Mouse (Mus musculus) liver, embryonic 12.5 days (tissue): ENCODE results near the gene Wasf2. TPM values are rescaled to one million over a fixed set of nuclear protein-coding genes. Genes with fewer than 3 reads are reported as not detected.

Experiments used
- ATAC-seq: fragments of 200-750 bp; cut with Nextera tagmentation; 2 replicates; pipeline ENCODE4 v1.8.0; 2017; ENCODE audit warnings: moderate number of reproducible peaks, mild to moderate bottlenecking, moderate library complexity
- H3K27ac ChIP-seq: fragments of 300-500 bp; sonication (generic); 2 replicates; pipeline ENCODE4 v1.5.1; 2016; ENCODE audit warnings: mild to moderate bottlenecking
- H3K27me3 ChIP-seq: fragments of 300-500 bp; sonication (generic); replicated peaks from 2 replicates; pipeline ENCODE4 v1.6.1; 2016; ENCODE audit warnings: mild to moderate bottlenecking, moderate library complexity
- H3K36me3 ChIP-seq: fragments of 300-500 bp; sonication (generic); 2 replicates; pipeline ENCODE4 v1.6.1; 2016; ENCODE audit warnings: mild to moderate bottlenecking, moderate library complexity
- H3K4me1 ChIP-seq: fragments of 300-500 bp; sonication (generic); 2 replicates; pipeline ENCODE4 v1.6.1; 2016
- H3K4me2 ChIP-seq: fragments of 300-500 bp; sonication (generic); 2 replicates; pipeline ENCODE4 v1.6.1; 2016; ENCODE audit warnings: mild to moderate bottlenecking, moderate library complexity
- H3K4me3 ChIP-seq: fragments of 300-500 bp; sonication (generic); 2 replicates; pipeline ENCODE4 v1.5.1; 2016; ENCODE audit warnings: mild to moderate bottlenecking, moderate library complexity
- H3K9ac ChIP-seq: fragments of 300-500 bp; sonication (generic); 2 replicates; pipeline ENCODE4 v1.6.1; 2016; ENCODE audit warnings: mild to moderate bottlenecking, moderate library complexity
- H3K9me3 ChIP-seq: fragments of 300-500 bp; sonication (generic); replicated peaks from 2 replicates; pipeline ENCODE4 v1.6.1; 2016; ENCODE audit warnings: mild to moderate bottlenecking, moderate library complexity
- WGBS: fragments of 180-500 bp; shearing (Covaris S2); methylation state at CpG from one replicate; pipeline ENCODE4 v1.1.7; 2016; ENCODE audit not compliant: insufficient replicate concordance; 5-methylcytosine and 5-hydroxymethylcytosine counted together
- polyA plus RNA-seq: library from polyadenylated mRNA; unstranded; fragments of >200 nt; fragmentation: Nextera tagmentation; extraction: Ambion mirVana; gene quantifications from 2 replicates; pipeline ENCODE4 v1.2.1, GENCODE M21; 2016

Wasf2 gene
- polyA plus RNA-seq, 1 experiment from 2014 or later, result 35.9 TPM

DNA sequence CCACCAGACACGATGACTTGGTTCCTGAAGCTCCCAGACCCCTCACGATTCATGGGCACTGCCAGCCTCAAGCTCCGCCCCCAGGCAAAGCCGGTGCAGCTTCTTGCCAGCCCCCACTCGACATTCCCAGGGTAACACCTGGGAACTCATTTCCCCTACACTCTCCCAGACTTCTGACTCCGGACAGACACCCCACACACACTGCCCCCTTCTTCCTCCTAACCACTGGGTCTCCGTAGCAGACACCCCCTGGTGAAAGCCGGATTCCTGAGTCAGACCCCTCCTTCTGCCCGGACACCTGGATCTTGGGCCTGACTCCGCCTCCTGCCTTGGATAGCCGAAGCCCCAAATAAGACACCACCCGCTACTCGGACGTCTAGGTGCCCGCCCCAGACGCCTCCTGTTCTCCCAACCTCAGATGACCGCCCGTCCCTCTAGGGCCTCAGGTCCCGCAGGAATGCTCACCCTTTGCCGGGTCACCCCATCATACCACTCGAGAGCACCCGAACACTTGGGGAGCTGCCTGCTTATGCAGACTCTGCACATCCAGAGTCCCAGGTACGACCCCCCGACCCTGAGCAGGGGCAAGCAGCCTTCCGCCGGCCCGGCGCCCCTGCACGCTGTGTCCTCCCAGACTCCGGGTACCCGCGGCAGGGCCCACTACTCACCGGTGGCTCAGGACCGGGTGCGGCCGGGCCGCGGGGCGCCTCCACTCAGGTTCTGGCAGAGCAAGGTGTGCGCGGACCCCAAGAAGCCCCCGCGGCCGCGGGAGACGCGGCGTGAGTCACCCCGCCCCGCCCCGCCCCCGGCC, 81.7 kb downstream of the Wasf2 start, which contains the start of the genes Cd164l2 and Gpr3:
Gene Cd164l2 (plus strand): TSS at position 381 of the 811 bp plus-strand sequence.
Gene Gpr3 (minus strand): TSS at position 786 of the 811 bp plus-strand sequence.
- Histone ChIP-seq H3K9ac (peak within 1 kb of the TSS; percentile 54), H3K36me3 (no peaks in the 10 kb centered on the region), H3K9me3 (no peaks in the 10 kb centered on the region), H3K4me3 (peak within 1 kb of the TSS; percentile 65), H3K27ac (no peak within 1 kb of the TSS), H3K4me2 (peak within 1 kb of the TSS; percentile 95), H3K27me3 (peaks cover 86% of the 10 kb centered on the region), H3K4me1 (peaks cover 19% of the 10 kb centered on the region)
- ATAC-seq, result peak; percentile 36; the same call in 1 of the 2 replicates
- WGBS, result 2% methylated on average over 52 of the region's 52 CpGs

DNA sequence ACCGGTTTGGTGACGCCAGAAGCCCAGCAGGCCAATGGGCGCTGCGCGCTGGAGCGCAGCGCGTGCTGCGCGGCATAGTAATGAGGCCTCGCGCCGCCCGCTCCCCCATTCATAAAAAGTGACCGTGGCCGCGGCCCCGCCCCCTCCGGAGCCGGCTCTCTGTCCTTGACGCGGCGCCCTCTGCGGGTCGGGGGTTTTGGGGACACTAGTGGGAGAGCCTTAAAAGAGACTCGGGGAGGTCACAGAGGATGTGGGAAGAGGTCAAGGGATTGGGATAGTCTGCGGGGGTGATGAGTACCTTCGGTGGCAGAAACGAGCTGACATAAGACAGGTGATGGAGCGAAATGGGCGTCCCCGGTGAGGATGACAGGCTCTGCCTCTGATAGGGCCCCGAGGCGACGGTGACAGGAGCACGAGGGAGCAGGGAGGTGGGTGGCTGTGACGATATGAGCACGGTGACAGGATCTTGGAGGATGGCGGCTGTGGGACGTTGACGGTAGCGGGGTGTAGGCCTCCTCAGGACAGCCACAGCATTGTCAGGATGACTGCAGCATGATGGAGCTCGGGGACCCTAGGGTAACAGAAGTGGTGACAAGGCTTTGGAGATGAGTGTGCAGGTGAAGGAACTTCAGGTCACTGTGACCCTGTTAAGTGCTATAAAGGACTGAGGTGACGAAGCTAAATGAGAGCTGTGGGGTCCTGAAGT, 82.4 kb downstream of the Wasf2 start:
- no peaks in the 10 kb centered on the region for H3K36me3 ChIP-seq
- no peaks in the 10 kb centered on the region for H3K9me3 ChIP-seq
- H3K9ac ChIP-seq, result peak overlapping the region; percentile 54; the same call in 1 of the 2 replicates
- H3K27me3 ChIP-seq, result peaks cover 92% of the 10 kb centered on the region
- ATAC-seq, result peak; percentile 79
- H3K4me2 ChIP-seq, result peak overlapping the region; percentile 95
- H3K4me3 ChIP-seq, result peak overlapping the region; percentile 65
- 3% methylated on average over 44 of the region's 44 CpGs for WGBS
- peaks cover 19% of the 10 kb centered on the region for H3K4me1 ChIP-seq
- no peak overlapping the region for H3K27ac ChIP-seq

DNA sequence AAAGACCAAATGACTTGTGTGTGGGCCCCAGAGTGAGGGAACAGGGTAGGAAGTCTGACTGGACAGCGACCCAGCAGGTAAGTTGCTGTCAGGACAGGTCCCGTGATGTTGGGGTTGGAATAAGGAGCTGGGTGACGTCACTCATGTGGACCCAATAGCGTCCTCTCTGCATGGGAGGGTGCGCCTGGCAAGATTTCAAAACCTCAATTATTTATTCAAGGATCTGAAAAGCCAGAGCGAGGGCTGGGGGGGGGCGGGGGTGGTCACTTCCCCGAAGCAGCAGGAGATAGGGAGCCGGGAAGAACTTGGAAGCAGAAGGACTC, 82.9 kb downstream of the Wasf2 start:
- no peak overlapping the region for H3K4me3 ChIP-seq
- H3K27me3 ChIP-seq, result peaks cover 92% of the 10 kb centered on the region
- ATAC-seq, result no peak
- peaks cover 19% of the 10 kb centered on the region for H3K4me1 ChIP-seq
- H3K4me2 ChIP-seq, result peak overlapping the region; percentile 95
- H3K9ac ChIP-seq, result no peak overlapping the region
- no peaks in the 10 kb centered on the region for H3K36me3 ChIP-seq
- 4% methylated on average over 9 of the region's 9 CpGs for WGBS
- H3K9me3 ChIP-seq, result no peaks in the 10 kb centered on the region
- H3K27ac ChIP-seq, result no peak overlapping the region

GRCm38 (mm10) chr4:133213661-133214060, 83.4 kb downstream of the Wasf2 start:
- Histone ChIP-seq H3K9ac (no peak overlapping the region), H3K4me1 (peaks cover 19% of the 10 kb centered on the region), H3K9me3 (no peaks in the 10 kb centered on the region), H3K27ac (no peak overlapping the region), H3K36me3 (no peaks in the 10 kb centered on the region), H3K4me2 (peak overlapping the region; percentile 95; the same call in 1 of the 2 replicates), H3K27me3 (peaks cover 92% of the 10 kb centered on the region), H3K4me3 (no peak overlapping the region)
- ATAC-seq, result no peak
- WGBS, result 27% methylated on average over 10 of the region's 10 CpGs

DNA sequence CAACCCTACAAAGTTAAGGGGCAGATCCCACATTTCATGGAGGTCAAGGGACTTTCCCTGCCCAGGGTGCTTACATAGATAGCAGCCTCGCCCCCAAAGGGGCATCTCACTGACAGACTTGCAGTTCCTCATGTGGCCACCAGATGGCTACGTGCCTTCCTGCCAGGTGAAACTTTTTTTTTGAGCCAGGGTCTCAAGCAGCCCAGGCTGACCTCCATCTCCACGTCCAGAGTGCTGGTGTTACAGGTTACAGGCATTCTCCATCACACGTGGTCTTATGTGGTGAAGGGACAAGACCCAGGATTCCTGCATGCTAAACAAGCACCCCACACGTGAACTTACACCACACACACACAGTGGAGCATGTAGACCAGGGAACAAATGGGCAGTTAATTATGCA, 87.3 kb downstream of the Wasf2 start:
- H3K4me1 ChIP-seq, result peaks cover 19% of the 10 kb centered on the region
- H3K27me3 ChIP-seq, result peaks cover 92% of the 10 kb centered on the region
- H3K4me2 ChIP-seq, result no peak overlapping the region
- H3K36me3 ChIP-seq, result no peaks in the 10 kb centered on the region
- H3K27ac ChIP-seq, result no peak overlapping the region
- no peaks in the 10 kb centered on the region for H3K9me3 ChIP-seq
- no peak overlapping the region for H3K4me3 ChIP-seq
- no peak for ATAC-seq
- H3K9ac ChIP-seq, result no peak overlapping the region
- 5% methylated on average over 5 of the region's 5 CpGs for WGBS

GRCm38 (mm10) chr4:133218745-133219144, 88.4 kb downstream of the Wasf2 start:
- peaks cover 9% of the 10 kb centered on the region; the same call in 1 of the 2 replicates for H3K4me1 ChIP-seq
- H3K4me2 ChIP-seq, result no peak overlapping the region
- no peak overlapping the region for H3K27ac ChIP-seq
- H3K27me3 ChIP-seq, result peaks cover 92% of the 10 kb centered on the region
- ATAC-seq, result no peak
- H3K36me3 ChIP-seq, result no peaks in the 10 kb centered on the region
- no peak overlapping the region for H3K4me3 ChIP-seq
- no peaks in the 10 kb centered on the region for H3K9me3 ChIP-seq
- 50% methylated on average over 3 of the region's 3 CpGs for WGBS
- H3K9ac ChIP-seq, result no peak overlapping the region

DNA sequence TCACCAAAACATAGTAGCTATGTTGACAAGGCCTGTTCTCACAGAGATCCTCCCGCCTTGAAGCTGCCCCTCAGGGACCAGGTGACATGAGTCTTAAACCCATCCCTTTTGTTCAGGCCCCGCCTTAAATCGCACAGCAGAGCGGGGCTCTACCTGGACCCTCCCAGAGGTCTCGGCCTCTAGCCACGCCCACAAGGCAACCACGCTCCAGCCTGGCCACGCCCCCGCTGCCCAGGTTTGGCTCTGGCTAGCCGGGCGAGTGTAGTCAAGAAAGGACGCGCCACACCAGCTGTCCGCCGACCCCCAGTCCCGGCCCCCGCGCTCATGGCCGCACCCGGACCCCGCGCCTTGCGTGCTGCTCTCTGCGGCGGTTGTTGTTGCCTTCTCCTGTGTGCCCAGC, 90.4 kb downstream of the Wasf2 start:
- Histone ChIP-seq H3K9me3 (no peaks in the 10 kb centered on the region), H3K9ac (peak overlapping the region; percentile 5; the same call in 1 of the 2 replicates), H3K36me3 (no peaks in the 10 kb centered on the region), H3K4me3 (peak overlapping the region; percentile 31), H3K4me1 (peaks cover 9% of the 10 kb centered on the region; the same call in 1 of the 2 replicates), H3K4me2 (peak overlapping the region; percentile 62), H3K27me3 (peaks cover 84% of the 10 kb centered on the region), H3K27ac (no peak overlapping the region)
- ATAC-seq, result 0 out of 2 replicates have a peak, but pooled peaks have one; percentile 32
- WGBS, result 6% methylated on average over 25 of the region's 25 CpGs

DNA sequence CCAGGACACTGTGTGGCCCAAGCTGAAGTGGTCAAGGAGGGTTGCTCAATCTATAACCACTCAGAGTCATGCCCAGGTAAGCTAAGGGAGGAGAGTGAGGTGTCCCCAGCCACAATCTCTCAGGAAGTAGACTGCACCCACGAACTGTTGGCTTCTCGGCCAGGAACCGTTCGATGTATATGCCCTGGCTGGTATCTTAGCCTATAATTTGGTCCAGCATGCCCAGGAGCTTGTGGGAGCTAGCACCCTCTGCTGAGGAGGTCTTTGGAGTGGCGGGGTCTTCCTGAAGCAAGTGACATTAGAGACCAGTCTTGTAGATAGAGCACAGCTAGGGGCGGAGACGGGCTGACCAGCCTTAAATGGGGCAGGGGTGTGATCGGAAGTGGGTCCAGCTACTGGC, 91.4 kb downstream of the Wasf2 start:
- peaks cover 9% of the 10 kb centered on the region; the same call in 1 of the 2 replicates for H3K4me1 ChIP-seq
- H3K36me3 ChIP-seq, result no peaks in the 10 kb centered on the region
- no peaks in the 10 kb centered on the region for H3K9me3 ChIP-seq
- no peak overlapping the region for H3K9ac ChIP-seq
- no peak overlapping the region for H3K27ac ChIP-seq
- WGBS, result 65% methylated on average over 8 of the region's 8 CpGs
- H3K4me2 ChIP-seq, result no peak overlapping the region
- no peak for ATAC-seq
- H3K27me3 ChIP-seq, result peaks cover 83% of the 10 kb centered on the region
- no peak overlapping the region for H3K4me3 ChIP-seq

GRCm38 (mm10) chr4:133223875-133224274, 93.6 kb downstream of the Wasf2 start:
- Histone ChIP-seq H3K4me2 (no peak overlapping the region), H3K9ac (no peak overlapping the region), H3K27me3 (peaks cover 67% of the 10 kb centered on the region), H3K4me1 (peaks cover 9% of the 10 kb centered on the region; the same call in 1 of the 2 replicates), H3K36me3 (no peaks in the 10 kb centered on the region), H3K9me3 (no peaks in the 10 kb centered on the region), H3K4me3 (no peak overlapping the region), H3K27ac (no peak overlapping the region)
- no peak for ATAC-seq
- 52% methylated on average over 5 of the region's 5 CpGs for WGBS

GRCm38 (mm10) chr4:133226073-133226472, 95.8 kb downstream of the Wasf2 start:
- H3K27ac ChIP-seq, result no peak overlapping the region
- no peak overlapping the region for H3K9ac ChIP-seq
- H3K36me3 ChIP-seq, result no peaks in the 10 kb centered on the region
- no peak overlapping the region for H3K4me3 ChIP-seq
- H3K4me2 ChIP-seq, result no peak overlapping the region
- H3K9me3 ChIP-seq, result no peaks in the 10 kb centered on the region
- peaks cover 45% of the 10 kb centered on the region for H3K27me3 ChIP-seq
- no peak for ATAC-seq
- peaks cover 2% of the 10 kb centered on the region; the same call in 1 of the 2 replicates for H3K4me1 ChIP-seq
- WGBS, result 57% methylated on average over 10 of the region's 10 CpGs

DNA sequence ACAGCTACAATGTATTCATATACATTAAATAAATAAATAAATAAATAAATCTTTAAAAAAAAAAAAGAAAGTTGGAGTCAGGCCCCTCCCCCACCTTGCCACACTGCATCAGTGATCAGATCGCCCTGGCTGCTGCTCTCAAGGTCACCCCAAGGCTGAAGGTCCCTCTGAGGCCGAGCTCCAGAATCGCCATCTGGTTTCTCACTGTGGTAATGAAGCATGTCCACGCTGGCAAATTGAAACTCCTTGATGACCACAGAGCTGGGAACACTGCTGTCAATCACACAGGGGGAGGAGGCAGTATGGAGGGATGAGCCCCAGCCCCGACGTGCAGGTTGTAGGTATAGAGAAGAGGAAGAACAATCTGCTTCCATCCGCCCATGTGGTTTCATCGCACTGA, 97.3 kb downstream of the Wasf2 start:
- no peak overlapping the region for H3K27ac ChIP-seq
- ATAC-seq, result no peak
- 44% methylated on average over 8 of the region's 8 CpGs for WGBS

DNA sequence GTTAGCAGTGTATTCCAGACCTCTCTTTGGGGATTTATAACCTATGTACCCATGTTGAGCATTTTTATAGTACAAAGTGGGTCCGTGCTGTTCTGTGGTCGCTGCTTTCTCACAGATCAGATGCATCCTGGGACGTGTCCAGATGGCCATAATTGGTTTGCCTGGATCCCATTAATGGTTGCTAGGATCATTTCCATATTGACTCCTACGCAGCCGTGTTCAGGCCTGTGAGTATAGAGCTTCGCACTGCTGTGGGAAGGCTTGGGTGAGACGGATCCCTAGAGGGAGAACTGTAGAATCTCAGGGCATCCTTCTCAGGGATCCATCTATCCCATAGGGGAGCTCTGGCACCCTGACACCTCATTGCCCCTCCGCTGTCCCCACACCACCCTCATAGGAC, 99.3 kb downstream of the Wasf2 start:
- peaks cover 30% of the 10 kb centered on the region for H3K27me3 ChIP-seq
- no peak overlapping the region for H3K4me3 ChIP-seq
- WGBS, result 73% methylated on average over 8 of the region's 8 CpGs
- no peak overlapping the region for H3K4me2 ChIP-seq
- ATAC-seq, result no peak
- no peaks in the 10 kb centered on the region for H3K9me3 ChIP-seq
- H3K36me3 ChIP-seq, result no peaks in the 10 kb centered on the region
- 0 out of 2 replicates have a peak, but pooled peaks cover 2% of the 10 kb centered on the region for H3K4me1 ChIP-seq
- H3K9ac ChIP-seq, result no peak overlapping the region
- no peak overlapping the region for H3K27ac ChIP-seq

More for the DNA sequence above, 97.3 kb downstream of the Wasf2 start:
- no peak overlapping the region for H3K4me2 ChIP-seq
- H3K36me3 ChIP-seq, result no peaks in the 10 kb centered on the region
- H3K9me3 ChIP-seq, result no peaks in the 10 kb centered on the region
- no peak overlapping the region for H3K9ac ChIP-seq
- peaks cover 38% of the 10 kb centered on the region for H3K27me3 ChIP-seq
- H3K4me1 ChIP-seq, result no peaks in the 10 kb centered on the region
- no peak overlapping the region for H3K4me3 ChIP-seq
